Mouse (Mus musculus): Measurements from ENCODE around the gene Kdm5b. TPM values are rescaled to one million over a fixed set of nuclear protein-coding genes. Genes with fewer than 3 reads are reported as not detected.

Gene Kdm5b
- total RNA-seq, 2 experiments from 2014 or later, result 25.5 to 25.8 TPM

- intact Hi-C loops (cut with DNase I), result no loop called here
- DNase-seq, result no peak
Observed at GRCm38 (mm10) chr1:134540610-134541009, 19.4 kb upstream of the Kdm5b start.

- DNase-seq, result peak; percentile 5 to 7
- intact Hi-C loops (cut with DNase I), result no loop called here
Observed at GRCm38 (mm10) chr1:134548231-134548630, 11.7 kb upstream of the Kdm5b start.

- no peak for DNase-seq
- intact Hi-C loops (cut with DNase I), result no loop called here
Observed at GRCm38 (mm10) chr1:134549632-134550132, 10.3 kb upstream of the Kdm5b start, which contains the start of gene Mgat4e. Gene Mgat4e (minus strand): TSS chr1:134549682.

GRCm38 (mm10) chr1:134551869-134552268, 8.1 kb upstream of the Kdm5b start:
- DNase-seq, result no peak
- intact Hi-C loops (cut with DNase I), result no loop called here

GRCm38 (mm10) chr1:134552396-134552795, 7.6 kb upstream of the Kdm5b start:
- no peak for DNase-seq
- intact Hi-C loops (cut with DNase I), result no loop called here

GRCm38 (mm10) chr1:134555240-134555870, 4.6 kb upstream of the Kdm5b start:
- DNase-seq, result no peak
- intact Hi-C loops (cut with DNase I), result no loop called here

GRCm38 (mm10) chr1:134555871-134556670, 3.9 kb upstream of the Kdm5b start:
- intact Hi-C loops (cut with DNase I), result no loop called here
- DNase-seq, result peak; percentile 7 to 58

GRCm38 (mm10) chr1:134556671-134557218, 3.2 kb upstream of the Kdm5b start:
- DNase-seq, result peak; percentile 96
- intact Hi-C loops (cut with DNase I), result no loop called here

GRCm38 (mm10) chr1:134558511-134558910, 1.5 kb upstream of the Kdm5b start:
- intact Hi-C loops (cut with DNase I), result no loop called here
- DNase-seq, result no peak

GRCm38 (mm10) chr1:134559226-134559625, 745 bp upstream of the Kdm5b start:
- intact Hi-C loops (cut with DNase I), result no loop called here
- DNase-seq, result no peak

- DNase-seq, result peak in 1 of 2 experiments; percentile 56
- intact Hi-C loops (cut with DNase I), result no loop called here
Observed at GRCm38 (mm10) chr1:134560396-134560795, 425 bp downstream of the Kdm5b start.

GRCm38 (mm10) chr1:134560801-134561769, 1.1 kb downstream of the Kdm5b start:
- DNase-seq, result peak; percentile 40 to 46
- intact Hi-C loops (cut with DNase I), result no loop called here

- intact Hi-C loops (cut with DNase I), result no loop called here
- DNase-seq, result no peak
Observed at GRCm38 (mm10) chr1:134561770-134562143, 1.8 kb downstream of the Kdm5b start.

- intact Hi-C loops (cut with DNase I), result no loop called here
- DNase-seq, result no peak
Observed at GRCm38 (mm10) chr1:134562457-134562856, 2.5 kb downstream of the Kdm5b start.

GRCm38 (mm10) chr1:134563726-134564125, 3.8 kb downstream of the Kdm5b start:
- no peak for DNase-seq
- intact Hi-C loops (cut with DNase I), result no loop called here

- intact Hi-C loops (cut with DNase I), result no loop called here
- no peak for DNase-seq
Observed at GRCm38 (mm10) chr1:134567511-134567910, 7.5 kb downstream of the Kdm5b start.

GRCm38 (mm10) chr1:134570171-134570570, 10.2 kb downstream of the Kdm5b start:
- no peak for DNase-seq
- intact Hi-C loops (cut with DNase I), result no loop called here

- no peak for DNase-seq
- intact Hi-C loops (cut with DNase I), result no loop called here
Observed at GRCm38 (mm10) chr1:134570631-134571030, 10.7 kb downstream of the Kdm5b start.

- DNase-seq, result no peak
- intact Hi-C loops (cut with DNase I), result no loop called here
Observed at GRCm38 (mm10) chr1:134573300-134573931, 13.4 kb downstream of the Kdm5b start.

GRCm38 (mm10) chr1:134573932-134574315, 14.0 kb downstream of the Kdm5b start:
- intact Hi-C loops (cut with DNase I), result no loop called here
- DNase-seq, result no peak
